Mouse (Mus musculus) hindbrain, embryonic 15.5 days (tissue): ENCODE data around the gene Hist1h3d. TPM values are rescaled to one million over a fixed set of nuclear protein-coding genes. Genes with fewer than 3 reads are reported as not detected.
"Not testable (repeated sequence)": the region's sequence is repeated elsewhere in the genome, so short reads cannot be mapped to it uniquely, and the experiment has no call there.

Experiments
- ATAC-seq: fragments of 200-750 bp; cut with Nextera tagmentation; 2 replicates; pipeline ENCODE4 v1.8.0; 2017; ENCODE audit warnings: low read depth, moderate number of reproducible peaks, moderate TSS enrichment; ENCODE audit not compliant: low FRiP score
- H3K27ac ChIP-seq: fragments of 300-500 bp; sonication (generic); replicated peaks from 2 replicates; pipeline ENCODE4 v1.5.1; 2015; ENCODE audit warnings: mild to moderate bottlenecking, inconsistent platforms
- H3K27me3 ChIP-seq: fragments of 300-500 bp; sonication (generic); 2 replicates; pipeline ENCODE4 v1.6.1; 2015; ENCODE audit warnings: control low read depth, inconsistent platforms
- H3K36me3 ChIP-seq: fragments of 300-500 bp; sonication (generic); 2 replicates; pipeline ENCODE4 v1.6.1; 2015; ENCODE audit warnings: control low read depth, inconsistent platforms
- H3K4me1 ChIP-seq: fragments of 300-500 bp; sonication (generic); replicated peaks from 2 replicates; pipeline ENCODE4 v1.6.1; 2015; ENCODE audit warnings: control low read depth, inconsistent platforms
- H3K4me2 ChIP-seq: fragments of 300-500 bp; sonication (generic); 2 replicates; pipeline ENCODE4 v1.6.1; 2015; ENCODE audit warnings: moderate library complexity, mild to moderate bottlenecking, inconsistent platforms
- H3K4me3 ChIP-seq: fragments of 300-500 bp; sonication (generic); 2 replicates; pipeline ENCODE4 v1.5.1; 2015; ENCODE audit warnings: mild to moderate bottlenecking, inconsistent platforms
- H3K9ac ChIP-seq: fragments of 300-500 bp; sonication (generic); 2 replicates; pipeline ENCODE4 v1.6.1; 2015; ENCODE audit warnings: inconsistent platforms
- H3K9me3 ChIP-seq: fragments of 300-500 bp; sonication (generic); 2 replicates; pipeline ENCODE4 v1.6.1; 2016; ENCODE audit warnings: control low read depth, inconsistent platforms
- WGBS: fragments of 180-500 bp; shearing (Covaris S2); methylation state at CpG from one replicate; pipeline ENCODE4 v1.1.7; 2015; 5-methylcytosine and 5-hydroxymethylcytosine counted together
- polyA plus RNA-seq: library from polyadenylated mRNA; unstranded; fragments of >200 nt; fragmentation: Nextera tagmentation; extraction: Ambion mirVana; gene quantifications from 2 replicates; pipeline ENCODE4 v1.2.1, GENCODE M21; 2015

Gene Hist1h3d
- polyA plus RNA-seq, 1 experiment from 2014 or later: 1.2 TPM

DNA sequence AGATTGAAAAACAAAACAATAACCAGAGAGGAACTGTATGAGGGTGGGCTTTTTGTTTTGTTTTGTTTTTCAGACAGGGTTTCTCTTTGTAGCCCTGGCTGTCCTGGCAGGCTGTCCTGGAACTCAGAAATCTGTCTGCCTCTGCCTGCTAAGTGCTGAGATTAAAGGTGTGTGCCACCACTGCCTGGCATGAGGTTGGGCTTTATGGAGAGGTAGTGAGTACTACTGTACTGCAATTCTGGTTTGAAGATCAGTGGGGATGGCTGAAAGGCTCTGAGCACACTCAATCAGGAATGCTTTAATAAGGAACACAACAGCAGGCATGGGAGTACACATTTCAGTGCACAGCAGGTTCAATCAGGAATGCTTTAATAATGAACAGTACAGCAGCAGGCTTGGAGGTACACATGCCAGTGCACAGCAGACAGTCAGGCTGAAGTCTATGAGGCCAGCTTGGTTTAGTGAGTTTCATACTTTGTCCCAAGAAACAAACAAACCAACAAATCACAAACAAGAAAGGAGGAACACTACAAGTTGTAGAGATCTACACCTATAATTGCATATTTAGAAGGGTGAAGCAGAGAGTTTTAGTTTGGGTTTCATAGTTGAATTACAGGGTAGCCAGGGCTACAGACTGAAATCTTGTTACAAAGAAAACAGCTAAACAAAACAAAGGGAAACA lies 8.0 kb downstream of the Hist1h3d start:
- Histone ChIP-seq H3K9ac (no peak overlapping the region), H3K4me3 (no peak overlapping the region), H3K9me3 (no peaks in the 10 kb centered on the region), H3K36me3 (no peaks in the 10 kb centered on the region), H3K27ac (no peak overlapping the region; the same call in 1 of the 2 replicates), H3K4me2 (no peak overlapping the region), H3K27me3 (no peaks in the 10 kb centered on the region), H3K4me1 (peaks cover 38% of the 10 kb centered on the region)
- no peak for ATAC-seq

DNA sequence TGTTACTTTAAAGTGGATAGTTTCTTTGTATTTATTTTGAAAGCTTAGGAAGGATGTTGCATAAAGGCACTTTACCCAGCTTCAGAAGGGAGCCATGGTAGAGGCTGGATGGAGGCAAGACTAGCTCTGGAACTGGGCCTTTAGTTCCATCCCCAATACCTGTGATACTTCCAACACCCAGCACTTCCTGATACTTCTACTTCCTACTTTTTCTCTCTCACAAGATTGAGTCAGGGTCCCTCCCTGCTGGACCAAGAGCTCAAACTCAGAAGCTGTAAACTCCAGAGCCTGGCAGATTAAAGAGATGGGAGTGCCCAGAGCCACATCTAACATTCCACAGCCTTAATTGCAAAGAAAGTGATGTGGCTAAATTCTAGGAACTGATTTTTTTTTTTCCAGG lies 8.8 kb downstream of the Hist1h3d start:
- H3K36me3 ChIP-seq: no peaks in the 10 kb centered on the region
- peak overlapping the region; percentile 62; the same call in 1 of the 2 replicates for H3K9ac ChIP-seq
- peak overlapping the region; percentile 93 for H3K4me2 ChIP-seq
- H3K9me3 ChIP-seq: no peaks in the 10 kb centered on the region
- H3K4me3 ChIP-seq: peak overlapping the region; percentile 53
- peak overlapping the region; percentile 93 for H3K27ac ChIP-seq
- no peak for ATAC-seq
- no peaks in the 10 kb centered on the region for H3K27me3 ChIP-seq
- H3K4me1 ChIP-seq: peaks cover 38% of the 10 kb centered on the region

- Histone ChIP-seq H3K4me2 (peak overlapping the region; percentile 93), H3K9ac (peak overlapping the region; percentile 62), H3K4me1 (peaks cover 38% of the 10 kb centered on the region), H3K27me3 (no peaks in the 10 kb centered on the region), H3K27ac (peak overlapping the region; percentile 93), H3K36me3 (no peaks in the 10 kb centered on the region), H3K4me3 (peak overlapping the region; percentile 53), H3K9me3 (no peaks in the 10 kb centered on the region)
- ATAC-seq: no peak
- under 1% methylated on average over 21 of the region's 21 CpGs for WGBS
Measured at GRCm38 (mm10) chr13:23585029-23585441, 9.5 kb downstream of the Hist1h3d start.

GRCm38 (mm10) chr13:23585442-23586098 lies 10.0 kb downstream of the Hist1h3d start:
- ATAC-seq: peak; percentile 91
- H3K27me3 ChIP-seq, H3K9me3 ChIP-seq, H3K36me3 ChIP-seq: not testable (repeated sequence)
- H3K4me3 ChIP-seq: peak overlapping the region; percentile 53
- H3K4me2 ChIP-seq: peak overlapping the region; percentile 93
- H3K4me1 ChIP-seq: peaks cover 38% of the 10 kb centered on the region
- H3K9ac ChIP-seq: peak overlapping the region; percentile 62
- H3K27ac ChIP-seq: peak overlapping the region; percentile 93
- WGBS: under 1% methylated on average over 33 of the region's 36 CpGs

DNA sequence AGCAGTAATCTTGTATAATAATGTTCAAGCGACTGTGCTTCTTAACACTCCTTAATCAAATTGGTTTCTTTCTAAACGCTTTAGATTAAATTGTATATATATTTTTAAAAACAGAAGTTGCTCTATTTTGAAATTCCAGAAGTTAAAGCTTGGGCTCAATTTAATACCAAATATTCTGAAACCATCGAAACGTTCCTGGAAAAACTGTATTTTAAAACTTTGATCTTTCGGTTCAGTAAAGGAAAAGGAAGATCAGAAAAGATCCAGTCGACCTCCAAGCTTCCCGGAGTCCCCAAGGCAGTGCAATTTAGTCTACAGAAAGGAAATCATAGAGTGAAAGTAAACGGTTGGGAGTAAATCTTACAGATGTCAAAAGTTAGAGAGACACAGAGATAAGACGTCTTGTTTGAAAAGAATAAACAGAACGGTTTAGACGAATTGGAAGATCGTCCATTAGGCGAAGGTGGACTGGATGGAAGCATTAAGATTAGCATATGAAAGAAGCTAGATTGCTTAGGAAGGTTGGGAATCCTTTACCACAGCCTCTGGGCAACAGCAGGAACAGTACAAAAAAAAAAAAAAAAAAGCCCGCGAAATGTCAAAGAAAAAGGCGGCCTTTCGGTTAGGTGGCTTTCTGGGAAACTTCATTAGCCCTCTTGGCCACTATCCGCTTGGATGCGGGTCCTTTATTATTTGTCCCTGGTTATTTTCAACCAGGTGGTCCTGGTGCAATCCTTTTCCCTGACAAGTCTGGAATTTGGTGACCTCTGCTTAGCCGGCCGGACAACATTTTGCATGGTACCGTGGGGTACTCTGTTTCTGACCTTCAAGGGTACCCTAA lies 10.8 kb downstream of the Hist1h3d start:
- Histone ChIP-seq H3K27ac (peak overlapping the region; percentile 93), H3K36me3 (no peaks in the 10 kb centered on the region), H3K4me2 (peak overlapping the region; percentile 93), H3K9me3 (no peaks in the 10 kb centered on the region), H3K27me3 (no peaks in the 10 kb centered on the region), H3K4me3 (peak overlapping the region; percentile 53), H3K9ac (peak overlapping the region; percentile 39), H3K4me1 (peaks cover 33% of the 10 kb centered on the region)
- no peak for ATAC-seq
- 1% methylated on average over 22 of the region's 22 CpGs for WGBS

DNA sequence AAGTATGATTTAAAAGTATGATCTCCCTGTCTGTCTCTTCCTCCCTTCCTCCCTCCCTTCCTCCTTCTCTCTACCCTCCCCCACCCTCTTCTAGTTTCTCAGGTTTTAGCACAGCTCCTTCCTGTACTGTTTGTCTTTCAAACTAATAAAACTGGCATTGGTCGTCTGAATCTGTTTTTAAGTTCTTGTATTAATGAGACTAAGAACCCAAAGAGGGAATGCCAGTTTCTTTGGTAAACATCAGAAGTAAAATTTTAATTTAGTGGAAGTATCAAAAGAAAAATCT lies 11.3 kb downstream of the Hist1h3d start:
- no peak for ATAC-seq
- H3K27me3 ChIP-seq: no peaks in the 10 kb centered on the region
- H3K27ac ChIP-seq: peak overlapping the region; percentile 79
- peak overlapping the region; percentile 53 for H3K4me3 ChIP-seq
- H3K4me2 ChIP-seq: peak overlapping the region; percentile 93
- no peaks in the 10 kb centered on the region for H3K9me3 ChIP-seq
- H3K4me1 ChIP-seq: peaks cover 30% of the 10 kb centered on the region
- H3K9ac ChIP-seq: peak overlapping the region; percentile 39
- no peaks in the 10 kb centered on the region for H3K36me3 ChIP-seq
- WGBS: 13% methylated on average over 1 of the region's 1 CpGs

- ATAC-seq: no peak
- 94% methylated on average over 7 of the region's 7 CpGs for WGBS
- peaks cover 7% of the 10 kb centered on the region for H3K4me1 ChIP-seq
Measured at GRCm38 (mm10) chr13:23591206-23591605, 15.6 kb downstream of the Hist1h3d start.

GRCm38 (mm10) chr13:23591886-23592285 lies 16.3 kb downstream of the Hist1h3d start:
- not testable (repeated sequence) for H3K27me3 ChIP-seq, H3K9ac ChIP-seq, H3K4me3 ChIP-seq, H3K4me1 ChIP-seq, H3K36me3 ChIP-seq, H3K9me3 ChIP-seq, H3K4me2 ChIP-seq, H3K27ac ChIP-seq, ATAC-seq
- 89% methylated on average over 7 of the region's 7 CpGs for WGBS

More at GRCm38 (mm10) chr13:23591206-23591605, 15.6 kb downstream of the Hist1h3d start:
- H3K27ac ChIP-seq: no peak overlapping the region
- no peak overlapping the region for H3K9ac ChIP-seq
- H3K27me3 ChIP-seq: no peaks in the 10 kb centered on the region
- no peaks in the 10 kb centered on the region for H3K9me3 ChIP-seq
- H3K4me2 ChIP-seq: no peak overlapping the region
- no peaks in the 10 kb centered on the region for H3K36me3 ChIP-seq
- no peak overlapping the region for H3K4me3 ChIP-seq

GRCm38 (mm10) chr13:23592614-23593013 lies 17.1 kb downstream of the Hist1h3d start:
- WGBS: 85% methylated on average over 7 of the region's 7 CpGs
- Histone ChIP-seq H3K27ac (no peak overlapping the region), H3K4me3 (no peak overlapping the region), H3K36me3 (no peaks in the 10 kb centered on the region), H3K4me1 (no peaks in the 10 kb centered on the region), H3K9ac (no peak overlapping the region), H3K4me2 (no peak overlapping the region), H3K27me3 (no peaks in the 10 kb centered on the region), H3K9me3 (no peaks in the 10 kb centered on the region)
- ATAC-seq: no peak

DNA sequence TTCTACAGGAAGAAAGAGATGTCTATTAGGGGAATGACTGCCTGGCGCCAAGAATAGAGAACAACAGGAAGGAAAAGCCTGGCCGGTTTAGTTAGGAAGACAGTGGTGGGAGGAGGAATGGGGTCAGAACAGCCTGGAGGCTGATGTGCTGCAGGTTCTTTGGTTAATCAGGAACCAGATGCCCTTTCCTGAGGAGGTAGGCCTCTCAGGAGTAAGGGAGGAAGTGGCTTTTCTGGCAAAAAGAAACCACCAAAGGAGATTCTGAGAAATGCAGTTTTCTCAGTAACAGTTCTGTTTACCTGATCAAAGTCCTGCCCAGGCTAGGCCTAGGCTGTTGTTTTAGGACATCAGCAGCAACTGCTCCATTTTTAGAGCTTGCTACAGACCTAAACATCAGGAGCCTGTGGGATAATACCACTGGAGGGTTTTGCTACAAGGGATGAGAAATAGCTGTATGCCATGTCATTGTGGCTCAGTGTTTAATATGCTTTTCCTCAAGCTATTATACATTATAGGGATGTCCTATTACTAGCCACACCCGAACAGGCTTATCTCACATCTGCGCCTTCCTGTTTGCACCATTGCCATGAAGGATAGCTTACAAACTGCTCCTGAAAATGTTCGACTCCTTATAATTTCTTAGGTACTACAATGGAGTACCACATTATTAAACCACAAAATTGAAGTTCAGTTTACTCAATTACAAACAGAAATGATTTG lies 17.6 kb downstream of the Hist1h3d start:
- Histone ChIP-seq H3K4me2 (no peak overlapping the region), H3K27me3 (no peaks in the 10 kb centered on the region), H3K27ac (no peak overlapping the region), H3K4me3 (no peak overlapping the region), H3K9ac (no peak overlapping the region), H3K36me3 (no peaks in the 10 kb centered on the region), H3K9me3 (no peaks in the 10 kb centered on the region), H3K4me1 (no peaks in the 10 kb centered on the region)
- ATAC-seq: no peak
- 85% methylated on average over 5 of the region's 5 CpGs for WGBS

DNA sequence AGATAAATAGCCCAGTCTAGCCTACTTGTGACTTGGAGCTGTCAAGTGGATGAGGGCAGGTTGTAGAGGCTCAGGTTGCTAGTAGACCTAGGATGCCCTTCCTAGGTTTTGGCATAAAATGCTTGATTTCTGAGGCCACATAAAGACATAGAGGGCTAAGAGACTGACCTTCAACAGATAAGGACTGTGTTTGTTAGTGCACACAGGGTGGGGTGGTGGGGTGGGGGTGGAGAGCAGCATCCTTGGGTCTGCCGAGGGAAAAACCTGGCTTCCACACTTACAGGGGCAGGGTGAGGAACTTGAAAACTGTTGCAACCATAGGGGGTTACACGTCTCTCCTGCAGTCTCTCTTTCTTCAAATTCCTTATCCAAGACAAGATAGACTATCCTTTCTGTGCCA lies 19.6 kb downstream of the Hist1h3d start:
- no peak for ATAC-seq
- Histone ChIP-seq H3K9ac (no peak overlapping the region), H3K27ac (no peak overlapping the region), H3K27me3 (no peaks in the 10 kb centered on the region), H3K4me3 (no peak overlapping the region), H3K4me1 (no peaks in the 10 kb centered on the region), H3K9me3 (no peaks in the 10 kb centered on the region), H3K36me3 (no peaks in the 10 kb centered on the region), H3K4me2 (no peak overlapping the region)
- WGBS: 85% methylated on average over 2 of the region's 2 CpGs
